ENCODE assay signal across 27 mouse cellular contexts in genomic region chr4:13201016-13201415, GRCm38 (mm10).
"Had no signal": no experiment of that assay in that cellular context is flagged by ENCODE, and none has a peak within 500 bp of the region (broad histone marks: within the 10 kb centered on the region; RNA-seq: fewer than 3 reads in every experiment).

No protein-coding gene starts in this region.

- H3K9me3 ChIP-seq: heart, embryonic 10.5 days; heart, embryonic 12.5 days; hindbrain, embryonic 12.5 days; intestine, embryonic 15.5 days; kidney, embryonic 15.5 days; limb, embryonic 12.5 days; limb, embryonic 15.5 days; liver, embryonic 12.5 days had no signal

- H3K27ac ChIP-seq: heart, adult 2 months; heart, embryonic 10.5 days; hindbrain, embryonic 12.5 days; hindbrain, embryonic 14.5 days; intestine, embryonic 15.5 days; kidney, embryonic 15.5 days; layer of hippocampus, adult 2 months; limb, embryonic 12.5 days; limb, embryonic 15.5 days; liver, embryonic 12.5 days; liver, embryonic 14.5 days had no signal

- H3K36me3 ChIP-seq: heart, embryonic 10.5 days; heart, embryonic 12.5 days; hindbrain, embryonic 12.5 days; intestine, embryonic 15.5 days; kidney, embryonic 15.5 days; limb, embryonic 12.5 days; limb, embryonic 15.5 days; liver, embryonic 12.5 days had no signal

- H3K27me3 ChIP-seq: heart, embryonic 12.5 days; hindbrain, embryonic 12.5 days; intestine, embryonic 15.5 days; kidney, embryonic 15.5 days; limb, embryonic 12.5 days; limb, embryonic 15.5 days; liver, embryonic 12.5 days had no signal

- ATAC-seq: hindbrain, embryonic 16.5 days; inflammation-experienced regulatory T-cells, adult 6 months; intestine, embryonic 15.5 days; intestine, postnatal 0 days; liver, embryonic 12.5 days had no signal

- DNase-seq: gastrocnemius, postnatal 14 days; gastrocnemius, postnatal 36 days; heart, adult 11 months; heart, adult 2 months; heart, postnatal 14 days; heart, postnatal 36 days; kidney, adult 18-20 months; kidney, adult 8-10 months; kidney, postnatal 10 days; kidney, postnatal 25 days; kidney, postnatal 4 days; layer of hippocampus, postnatal 36 days; left cerebral cortex, postnatal 4 days had no signal

- H3K9ac ChIP-seq: heart, embryonic 12.5 days; hindbrain, embryonic 12.5 days; hindbrain, embryonic 14.5 days; intestine, embryonic 15.5 days; kidney, embryonic 15.5 days; limb, embryonic 12.5 days; limb, embryonic 15.5 days; liver, embryonic 12.5 days; liver, embryonic 14.5 days had no signal

- H3K4me3 ChIP-seq: heart, adult 2 months; heart, embryonic 10.5 days; heart, embryonic 12.5 days; hindbrain, embryonic 12.5 days; intestine, embryonic 15.5 days; kidney, embryonic 15.5 days; layer of hippocampus, adult 2 months; limb, embryonic 12.5 days; limb, embryonic 15.5 days; liver, embryonic 12.5 days had no signal

- H3K4me2 ChIP-seq: heart, embryonic 12.5 days; hindbrain, embryonic 12.5 days; hindbrain, embryonic 14.5 days; intestine, embryonic 15.5 days; kidney, embryonic 15.5 days; limb, embryonic 12.5 days; limb, embryonic 15.5 days; liver, embryonic 12.5 days had no signal

- H3K4me1 ChIP-seq: heart, embryonic 10.5 days; heart, embryonic 12.5 days; hindbrain, embryonic 12.5 days; intestine, embryonic 15.5 days; kidney, embryonic 15.5 days; limb, embryonic 12.5 days; limb, embryonic 15.5 days; liver, embryonic 12.5 days had no signal
